ENCODE assay signal across 12 mouse cellular contexts in genomic region chr11:29638861-29639260, GRCm38 (mm10). TPM values are rescaled to one million over a fixed set of nuclear protein-coding genes. Genes with fewer than 3 reads are reported as not detected.
DNase-seq lines count a peak whose midpoint lies in the region; ATAC-seq lines count a peak whose summit lies in the region.
"Had no signal": no experiment of that assay in that cellular context is flagged by ENCODE, and none has a peak within 500 bp of the region (broad histone marks: within the 10 kb centered on the region; RNA-seq: fewer than 3 reads in every experiment).

No protein-coding gene starts in this region.

- H3K27me3 ChIP-seq in heart, embryonic 10.5 days (ENCODE audit: insufficient read depth, poor library complexity, severe bottlenecking): no peaks in the 10 kb centered on the region
- no peaks in the 10 kb centered on the region for H3K27me3 ChIP-seq in midbrain, embryonic 10.5 days (ENCODE audit: low read depth, poor library complexity, severe bottlenecking)
- H3K27me3 ChIP-seq: liver, embryonic 15.5 days; midbrain, embryonic 15.5 days had no signal

- H3K9me3 ChIP-seq in heart, embryonic 10.5 days: no peaks in the 10 kb centered on the region
- H3K9me3 ChIP-seq in midbrain, embryonic 10.5 days (replicated peaks): no peaks in the 10 kb centered on the region
- H3K9me3 ChIP-seq: liver, embryonic 15.5 days; midbrain, embryonic 15.5 days had no signal

- peak; percentile 83 for ATAC-seq in granulocyte monocyte progenitor cell, adult 5-6 weeks (replicated peaks; ENCODE audit: poor library complexity, severe bottlenecking)
- peak; percentile 59 for ATAC-seq in megakaryocyte, adult 5-6 weeks (ENCODE audit: poor library complexity, severe bottlenecking)
- ATAC-seq: midbrain, embryonic 15.5 days had no signal

- intact Hi-C loops in heart, postnatal 25 days (cut with DNase I): no loop called here

- no peak overlapping the region for H3K4me3 ChIP-seq in heart, embryonic 10.5 days
- no peak overlapping the region for H3K4me3 ChIP-seq in midbrain, embryonic 10.5 days
- H3K4me3 ChIP-seq: liver, embryonic 15.5 days; midbrain, embryonic 15.5 days had no signal

- H3K4me1 ChIP-seq in heart, embryonic 10.5 days: peaks cover 32% of the 10 kb centered on the region
- peaks cover 5% of the 10 kb centered on the region; the same call in 1 of the 2 replicates for H3K4me1 ChIP-seq in midbrain, embryonic 10.5 days
- H3K4me1 ChIP-seq: liver, embryonic 15.5 days; midbrain, embryonic 15.5 days had no signal

- no peaks in the 10 kb centered on the region for H3K36me3 ChIP-seq in heart, embryonic 10.5 days
- no peaks in the 10 kb centered on the region for H3K36me3 ChIP-seq in midbrain, embryonic 10.5 days
- H3K36me3 ChIP-seq: liver, embryonic 15.5 days; midbrain, embryonic 15.5 days had no signal

- 21% methylated on average over 2 of the region's 2 CpGs for WGBS in heart, embryonic 10.5 days
- 52% methylated on average over 2 of the region's 2 CpGs for WGBS in midbrain, embryonic 10.5 days

- H3K27ac ChIP-seq in heart, embryonic 10.5 days: peak overlapping the region; percentile 59; the same call in 1 of the 2 replicates
- no peak overlapping the region for H3K27ac ChIP-seq in midbrain, embryonic 10.5 days (replicated peaks)
- H3K27ac ChIP-seq: liver, embryonic 15.5 days; midbrain, embryonic 15.5 days had no signal

- DNase-seq in heart, embryonic 10.5 days (ENCODE audit: low spot score): no peak
- DNase-seq in heart, postnatal 25 days (ENCODE audit: low spot score): no peak
- peak; percentile 68 for DNase-seq in Muller cell, postnatal 12 days (ENCODE audit: inconsistent ontology term)
- DNase-seq in midbrain, embryonic 10.5 days (ENCODE audit: low spot score): no peak
- no peak for DNase-seq in kidney, postnatal 36 days
- no peak for DNase-seq in thymus, adult 18-20 months
- DNase-seq: cerebellum, adult 11-12 months; kidney, adult 18-20 months had no signal

RNA-seq across cellular contexts. Expression of gene Rtn4, which starts 53.9 kb away (rescaled TPM):
- 52.6 and 76.8 TPM in 2 replicates for polyA plus RNA-seq in heart, embryonic 10.5 days (2016; fragmentation: Nextera tagmentation; extraction: Ambion mirVana)
- total RNA-seq in heart, postnatal 25 days (2021): 10 to 100 TPM; 84.9 to 93.5 TPM
- 61.8 and 68.1 TPM in 2 replicates for total RNA-seq in granulocyte monocyte progenitor cell, adult 5-6 weeks (2014; fragmentation: Nextera tagmentation)
- total RNA-seq in granulocyte monocyte progenitor cell, adult 5-6 weeks (2017): 60.3 and 62.0 TPM in 2 replicates
- total RNA-seq in megakaryocyte, adult 5-6 weeks (2015): 129 and 142 TPM in 2 replicates
- total RNA-seq in megakaryocyte, adult 5-6 weeks (2017): 128 and 135 TPM in 2 replicates
- 65.8 and 71.1 TPM in 2 replicates for polyA plus RNA-seq in midbrain, embryonic 10.5 days (2016; fragmentation: Nextera tagmentation; extraction: Ambion mirVana)
